Mouse (Mus musculus) embryo, embryonic 11 days (tissue): ENCODE results near the gene Hyal3.
A peak's percentile ranks its signal among the peaks of the same experiment; 100 is the strongest.

Experiments used
- DNase-seq: peaks from one replicate; pipeline ENCODE4 v3.0.0-alpha.2; 2015

The Hyal3 gene

GRCm38 (mm10) chr9:107575579-107576356 lies 4.8 kb upstream of the Hyal3 start:
- no peak for DNase-seq

GRCm38 (mm10) chr9:107576357-107577107 lies 4.1 kb upstream of the Hyal3 start, which contains the start of gene Hyal1:
Hyal1 (plus strand) TSS chr9:107576927.
- DNase-seq: peak; percentile 91

GRCm38 (mm10) chr9:107577871-107578270 lies 2.7 kb upstream of the Hyal3 start:
- no peak for DNase-seq

GRCm38 (mm10) chr9:107578587-107578986 lies 2.0 kb upstream of the Hyal3 start, which contains the start of gene Naa80:
Naa80 (plus strand) TSS chr9:107578887.
- DNase-seq: no peak

- DNase-seq: no peak
Measured at GRCm38 (mm10) chr9:107579023-107579900, 1.4 kb upstream of the Hyal3 start.

- no peak for DNase-seq
Measured at GRCm38 (mm10) chr9:107581584-107581983, 966 bp downstream of the Hyal3 start.

- no peak for DNase-seq
Measured at GRCm38 (mm10) chr9:107582509-107583062, 2.0 kb downstream of the Hyal3 start.

GRCm38 (mm10) chr9:107583174-107583573 lies 2.6 kb downstream of the Hyal3 start:
- DNase-seq: no peak

GRCm38 (mm10) chr9:107586504-107586903 lies 5.9 kb downstream of the Hyal3 start:
- DNase-seq: no peak

GRCm38 (mm10) chr9:107586974-107587832 lies 6.6 kb downstream of the Hyal3 start, which contains the start of gene Ifrd2:
Ifrd2 (plus strand) TSS chr9:107587642.
- peak; percentile 99 for DNase-seq

GRCm38 (mm10) chr9:107587833-107588639 lies 7.4 kb downstream of the Hyal3 start:
- DNase-seq: peak; percentile 68

- no peak for DNase-seq
Measured at GRCm38 (mm10) chr9:107590058-107590772, 9.6 kb downstream of the Hyal3 start.

GRCm38 (mm10) chr9:107590773-107591060 lies 10.1 kb downstream of the Hyal3 start:
- no peak for DNase-seq

- no peak for DNase-seq
Measured at GRCm38 (mm10) chr9:107593101-107593976, 12.7 kb downstream of the Hyal3 start.

GRCm38 (mm10) chr9:107594281-107595062 lies 13.9 kb downstream of the Hyal3 start:
- no peak for DNase-seq

- DNase-seq: no peak
Measured at GRCm38 (mm10) chr9:107596619-107597569, 16.3 kb downstream of the Hyal3 start.

- no peak for DNase-seq
Measured at GRCm38 (mm10) chr9:107598385-107598784, 17.8 kb downstream of the Hyal3 start.
